Mouse (Mus musculus): ENCODE measurements around the gene Adgrb3. TPM values are rescaled to one million over a fixed set of nuclear protein-coding genes. Genes with fewer than 3 reads are reported as not detected.
"Not testable (repeated sequence)": the region's sequence is repeated elsewhere in the genome, so short reads cannot be mapped to it uniquely, and the experiment has no call there.

The Adgrb3 gene
- total RNA-seq, 2 experiments from 2014 or later: 2.1 to 2.3 TPM

- no peak for DNase-seq (ENCODE audit: low spot score in 2 of 2)
Observed at GRCm38 (mm10) chr1:25542891-25543290, 286.6 kb downstream of the Adgrb3 start.

GRCm38 (mm10) chr1:25526976-25527375 lies 302.5 kb downstream of the Adgrb3 start:
- DNase-seq (ENCODE audit: low spot score in 2 of 2): no peak

GRCm38 (mm10) chr1:25510321-25511055 lies 319.0 kb downstream of the Adgrb3 start:
- DNase-seq (ENCODE audit: low spot score in 2 of 2): no peak

- DNase-seq (ENCODE audit: low spot score in 2 of 2): peak in 1 of 2 experiments; percentile 10
Observed at GRCm38 (mm10) chr1:25504313-25504712, 325.2 kb downstream of the Adgrb3 start.

- DNase-seq (ENCODE audit: low spot score in 2 of 2): no peak
Observed at GRCm38 (mm10) chr1:25503524-25503923, 326.0 kb downstream of the Adgrb3 start.

- no peak for DNase-seq (ENCODE audit: low spot score in 2 of 2)
Observed at GRCm38 (mm10) chr1:25495202-25495914, 334.1 kb downstream of the Adgrb3 start.

- no peak for DNase-seq (ENCODE audit: low spot score in 2 of 2)
Observed at GRCm38 (mm10) chr1:25491503-25491902, 338.0 kb downstream of the Adgrb3 start.

- no peak for DNase-seq (ENCODE audit: low spot score in 2 of 2)
Observed at GRCm38 (mm10) chr1:25490174-25490573, 339.3 kb downstream of the Adgrb3 start.

- DNase-seq (ENCODE audit: low spot score in 2 of 2): no peak
Observed at GRCm38 (mm10) chr1:25475699-25476098, 353.8 kb downstream of the Adgrb3 start.

- DNase-seq (ENCODE audit: low spot score in 2 of 2): peak in 1 of 2 experiments; percentile 7
Observed at GRCm38 (mm10) chr1:25474469-25474868, 355.0 kb downstream of the Adgrb3 start.

- DNase-seq (ENCODE audit: low spot score in 2 of 2): not testable (repeated sequence)
Observed at GRCm38 (mm10) chr1:25471612-25472011, 357.9 kb downstream of the Adgrb3 start.

GRCm38 (mm10) chr1:25462612-25463011 lies 366.9 kb downstream of the Adgrb3 start:
- no peak for DNase-seq (ENCODE audit: low spot score in 2 of 2)

GRCm38 (mm10) chr1:25435506-25435905 lies 394.0 kb downstream of the Adgrb3 start:
- no peak for DNase-seq (ENCODE audit: low spot score in 2 of 2)

GRCm38 (mm10) chr1:25430219-25430862 lies 399.2 kb downstream of the Adgrb3 start:
- DNase-seq (ENCODE audit: low spot score in 2 of 2): no peak

GRCm38 (mm10) chr1:25420701-25421100 lies 408.8 kb downstream of the Adgrb3 start:
- DNase-seq (ENCODE audit: low spot score in 2 of 2): no peak

- no peak for DNase-seq (ENCODE audit: low spot score in 2 of 2)
Observed at GRCm38 (mm10) chr1:25419378-25419777, 410.1 kb downstream of the Adgrb3 start.

- DNase-seq (ENCODE audit: low spot score in 2 of 2): no peak
Observed at GRCm38 (mm10) chr1:25415084-25415483, 414.4 kb downstream of the Adgrb3 start.

- DNase-seq (ENCODE audit: low spot score in 2 of 2): no peak
Observed at GRCm38 (mm10) chr1:25364186-25364585, 465.3 kb downstream of the Adgrb3 start.

- DNase-seq (ENCODE audit: low spot score in 2 of 2): no peak
Observed at GRCm38 (mm10) chr1:25358554-25358953, 471.0 kb downstream of the Adgrb3 start.

- DNase-seq (ENCODE audit: low spot score in 2 of 2): no peak
Observed at GRCm38 (mm10) chr1:25355486-25355885, 474.0 kb downstream of the Adgrb3 start.

GRCm38 (mm10) chr1:25344876-25345275 lies 484.6 kb downstream of the Adgrb3 start:
- DNase-seq (ENCODE audit: low spot score in 2 of 2): no peak

- no peak for DNase-seq (ENCODE audit: low spot score in 2 of 2)
Observed at GRCm38 (mm10) chr1:25325406-25325805, 504.1 kb downstream of the Adgrb3 start.

Data from gastrocnemius, postnatal 4 days (tissue).